Comparison of ENCODE assay signal across 21 mouse cellular contexts in genomic region chr4:15704817-15705336, GRCm38 (mm10).
DNase-seq lines count a peak whose midpoint lies in the region; ATAC-seq lines count a peak whose summit lies in the region.
"Had no signal": no experiment of that assay in that cellular context is flagged by ENCODE, and none has a peak within 500 bp of the region (broad histone marks: within the 10 kb centered on the region; RNA-seq: fewer than 3 reads in every experiment).

No protein-coding gene starts in this region.

- H3K9me3 ChIP-seq in forebrain, embryonic 11.5 days (ENCODE audit: control insufficient read depth, low read length): no peaks in the 10 kb centered on the region
- H3K9me3 ChIP-seq in forebrain, embryonic 16.5 days (ENCODE audit: control insufficient read depth, low read length): no peaks in the 10 kb centered on the region
- no peaks in the 10 kb centered on the region for H3K9me3 ChIP-seq in limb, embryonic 11.5 days (ENCODE audit: control insufficient read depth, low read length)
- H3K9me3 ChIP-seq in limb, embryonic 10.5 days (replicated peaks): no peaks in the 10 kb centered on the region
- H3K9me3 ChIP-seq in neural tube, embryonic 13.5 days: no peaks in the 10 kb centered on the region

- H3K4me3 ChIP-seq in forebrain, embryonic 11.5 days (ENCODE audit: low read depth, low read length): no peak overlapping the region
- H3K4me3 ChIP-seq in forebrain, embryonic 16.5 days (replicated peaks; ENCODE audit: low read length): no peak overlapping the region
- H3K4me3 ChIP-seq in limb, embryonic 11.5 days (ENCODE audit: low read depth, low read length): no peak overlapping the region
- no peak overlapping the region for H3K4me3 ChIP-seq in limb, embryonic 10.5 days
- H3K4me3 ChIP-seq in neural tube, embryonic 13.5 days: no peak overlapping the region
- H3K4me3 ChIP-seq: gastrocnemius, adult 2 months had no signal

- no peaks in the 10 kb centered on the region for H3K27me3 ChIP-seq in forebrain, embryonic 11.5 days (ENCODE audit: control insufficient read depth, insufficient read depth, low read length)
- H3K27me3 ChIP-seq in forebrain, embryonic 16.5 days (replicated peaks; ENCODE audit: control insufficient read depth, insufficient read depth, low read length): no peaks in the 10 kb centered on the region
- no peaks in the 10 kb centered on the region for H3K27me3 ChIP-seq in limb, embryonic 11.5 days (ENCODE audit: control insufficient read depth, insufficient read depth, low read length)
- H3K27me3 ChIP-seq in limb, embryonic 10.5 days (ENCODE audit: low read depth, poor library complexity, severe bottlenecking): no peaks in the 10 kb centered on the region
- H3K27me3 ChIP-seq in neural tube, embryonic 13.5 days: no peaks in the 10 kb centered on the region

- H3K9ac ChIP-seq in forebrain, embryonic 11.5 days (ENCODE audit: low read length): no peak overlapping the region
- no peak overlapping the region for H3K9ac ChIP-seq in forebrain, embryonic 16.5 days (replicated peaks; ENCODE audit: low read depth, low read length)
- H3K9ac ChIP-seq in limb, embryonic 11.5 days (ENCODE audit: low read length): no peak overlapping the region
- no peak overlapping the region for H3K9ac ChIP-seq in neural tube, embryonic 13.5 days

- 93% methylated on average over 1 of the region's 1 CpGs for WGBS in forebrain, embryonic 11.5 days
- 95% methylated on average over 1 of the region's 1 CpGs for WGBS in forebrain, embryonic 16.5 days
- 98% methylated on average over 1 of the region's 1 CpGs for WGBS in limb, embryonic 11.5 days
- WGBS in limb, embryonic 10.5 days: 91% methylated on average over 1 of the region's 1 CpGs
- 89% methylated on average over 1 of the region's 1 CpGs for WGBS in neural tube, embryonic 13.5 days

- no peaks in the 10 kb centered on the region for H3K36me3 ChIP-seq in forebrain, embryonic 11.5 days (ENCODE audit: control insufficient read depth, insufficient read depth, low read length)
- H3K36me3 ChIP-seq in forebrain, embryonic 16.5 days (ENCODE audit: control insufficient read depth, insufficient read depth): no peaks in the 10 kb centered on the region
- H3K36me3 ChIP-seq in limb, embryonic 11.5 days (ENCODE audit: control insufficient read depth, insufficient read depth, low read length): no peaks in the 10 kb centered on the region
- H3K36me3 ChIP-seq in limb, embryonic 10.5 days: no peaks in the 10 kb centered on the region
- H3K36me3 ChIP-seq in neural tube, embryonic 13.5 days: no peaks in the 10 kb centered on the region

- H3K27ac ChIP-seq in forebrain, embryonic 11.5 days (ENCODE audit: low read depth, low read length): no peak overlapping the region
- H3K27ac ChIP-seq in forebrain, embryonic 16.5 days (ENCODE audit: low read length): no peak overlapping the region
- H3K27ac ChIP-seq in limb, embryonic 11.5 days (replicated peaks; ENCODE audit: low read depth, low read length): no peak overlapping the region
- H3K27ac ChIP-seq in limb, embryonic 10.5 days: no peak overlapping the region
- H3K27ac ChIP-seq in neural tube, embryonic 13.5 days (replicated peaks): no peak overlapping the region
- H3K27ac ChIP-seq: gastrocnemius, adult 2 months; kidney, postnatal 0 days had no signal

- H3K4me1 ChIP-seq in forebrain, embryonic 11.5 days (replicated peaks; ENCODE audit: control insufficient read depth, insufficient read depth, low read length): no peaks in the 10 kb centered on the region
- H3K4me1 ChIP-seq in forebrain, embryonic 16.5 days (replicated peaks; ENCODE audit: control insufficient read depth, insufficient read depth, low read length): no peaks in the 10 kb centered on the region
- H3K4me1 ChIP-seq in limb, embryonic 11.5 days (ENCODE audit: control insufficient read depth, insufficient read depth, low read length): no peaks in the 10 kb centered on the region
- H3K4me1 ChIP-seq in limb, embryonic 10.5 days: no peaks in the 10 kb centered on the region
- 0 out of 2 replicates have a peak, but pooled peaks cover 9% of the 10 kb centered on the region for H3K4me1 ChIP-seq in neural tube, embryonic 13.5 days (replicated peaks)

- DNase-seq in forebrain, embryonic 11.5 days (ENCODE audit: low spot score): no peak
- no peak for DNase-seq in limb, embryonic 11.5 days (ENCODE audit: low spot score)
- DNase-seq in limb, embryonic 10.5 days (ENCODE audit: low spot score): no peak
- DNase-seq in neural tube, embryonic 10.5 days (ENCODE audit: extremely low spot score, low spot score): no peak
- DNase-seq in gastrocnemius, postnatal 4 days (ENCODE audit: low spot score in 2 of 2): no peak
- DNase-seq: adrenal gland, postnatal 14 days; cerebellum, postnatal 10 days; gastrocnemius, adult 2 months; heart, postnatal 10 days; kidney, adult 11 months; liver; lung, adult 18-20 months; lung, postnatal 14 days; right cerebral cortex, adult 18-20 months; thymus, postnatal 25 days had no signal

- ATAC-seq in forebrain, embryonic 11.5 days (replicated peaks; ENCODE audit: low FRiP score): peak; percentile 55; the same call in 1 of the 2 replicates
- no peak for ATAC-seq in forebrain, embryonic 16.5 days
- peak; percentile 60; the same call in 1 of the 2 replicates for ATAC-seq in limb, embryonic 11.5 days (ENCODE audit: insufficient number of reproducible peaks, low FRiP score, low TSS enrichment, low read depth)
- peak; percentile 32; the same call in 1 of the 2 replicates for ATAC-seq in neural tube, embryonic 13.5 days (ENCODE audit: low read depth)
- ATAC-seq: activated CD4-positive, CD25-positive, alpha-beta regulatory T cell, adult 4 months; CD4-positive, CD25-positive, alpha-beta regulatory T cell, adult 4 months had no signal

- H3K4me2 ChIP-seq in forebrain, embryonic 11.5 days (ENCODE audit: low read depth, low read length, severe bottlenecking): no peak overlapping the region
- no peak overlapping the region for H3K4me2 ChIP-seq in forebrain, embryonic 16.5 days (ENCODE audit: low read length)
- no peak overlapping the region for H3K4me2 ChIP-seq in limb, embryonic 11.5 days (ENCODE audit: low read depth, severe bottlenecking)
- no peak overlapping the region for H3K4me2 ChIP-seq in neural tube, embryonic 13.5 days
- H3K4me2 ChIP-seq: heart, embryonic 11.5 days had no signal
